Mouse (Mus musculus): Measurements from ENCODE around the gene Nipa2.
A peak's percentile ranks its signal among the peaks of the same experiment; 100 is the strongest.

GRCm38 (mm10) chr7:55911371-55911770 lies 50.9 kb downstream of the Nipa2 start:
- no peak for TF ChIP-seq ZMIZ1 (IDR thresholded peaks at IDR 0.05; ENCODE audit: low read depth, low read length)
- no peak for TF ChIP-seq USF1 (IDR thresholded peaks at IDR 0.05; ENCODE audit: low read depth, low read length)
- TF ChIP-seq CTCF (conservative IDR thresholded peaks at IDR 0.05 in 1 of 2, IDR thresholded peaks at IDR 0.05 in 1 of 2; ENCODE audit: low read depth in 2 of 2, low read length in 2 of 2) = no peak
- no peak for TF ChIP-seq POLR2A (IDR thresholded peaks at IDR 0.05; ENCODE audit: low read depth, low read length)
- no peak for TF ChIP-seq PAX5 (IDR thresholded peaks at IDR 0.05; ENCODE audit: low read length)
- no peak for TF ChIP-seq BHLHE40 (IDR thresholded peaks at IDR 0.05; ENCODE audit: low read depth, low read length)
- TF ChIP-seq TCF12 (IDR thresholded peaks at IDR 0.05; ENCODE audit: low read depth, low read length) = no peak
- peak; percentile 47 for TF ChIP-seq EP300 (IDR thresholded peaks at IDR 0.05; ENCODE audit: low read length)
- no peak for TF ChIP-seq UBTF (IDR thresholded peaks at IDR 0.05; ENCODE audit: low read depth, low read length)
- no peak for TF ChIP-seq CHD2 (IDR thresholded peaks at IDR 0.05; ENCODE audit: low read length)
- no peak for TF ChIP-seq ZKSCAN1 (IDR thresholded peaks at IDR 0.05; ENCODE audit: borderline replicate concordance, low read depth, low read length)
